ENCODE assay signal across 21 mouse cellular contexts in the genomic region with DNA sequence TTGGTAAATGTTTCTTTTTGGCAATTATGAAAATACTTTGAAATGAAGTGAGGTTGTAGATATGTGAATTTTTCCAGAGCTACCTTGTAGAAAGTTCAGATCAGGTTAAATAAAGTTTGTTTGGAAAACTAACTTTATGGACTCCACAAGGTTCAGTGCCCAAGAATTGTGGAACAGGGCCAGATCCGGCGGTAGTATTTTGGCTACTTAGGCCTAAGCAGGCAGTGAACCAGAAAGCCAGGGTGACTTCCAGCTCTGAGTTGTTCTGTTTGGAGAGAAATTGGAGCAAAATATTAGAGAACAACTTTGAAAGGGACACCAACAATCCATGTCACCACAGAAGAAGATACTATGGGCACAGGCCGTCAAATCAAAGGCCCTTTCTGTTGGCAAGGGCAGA. TPM values are rescaled to one million over a fixed set of nuclear protein-coding genes. Genes with fewer than 3 reads are reported as not detected.
DNase-seq lines count a peak whose midpoint lies in the region; ATAC-seq lines count a peak whose summit lies in the region.
"Had no signal": no experiment of that assay in that cellular context is flagged by ENCODE, and none has a peak within 500 bp of the region (broad histone marks: within the 10 kb centered on the region; RNA-seq: fewer than 3 reads in every experiment).

No protein-coding gene starts in this region.

- no peak overlapping the region for H3K9ac ChIP-seq in kidney, embryonic 15.5 days
- H3K9ac ChIP-seq: embryonic facial prominence, embryonic 15.5 days; heart, embryonic 13.5 days; hindbrain, embryonic 12.5 days had no signal

- no peaks in the 10 kb centered on the region for H3K36me3 ChIP-seq in kidney, embryonic 15.5 days
- H3K36me3 ChIP-seq: embryonic facial prominence, embryonic 15.5 days; forebrain, embryonic 10.5 days; hindbrain, embryonic 12.5 days had no signal

- no peaks in the 10 kb centered on the region for H3K9me3 ChIP-seq in kidney, embryonic 15.5 days (replicated peaks)
- H3K9me3 ChIP-seq: embryonic facial prominence, embryonic 15.5 days; forebrain, embryonic 10.5 days; heart, embryonic 13.5 days; hindbrain, embryonic 12.5 days had no signal

- no peak overlapping the region for H3K4me2 ChIP-seq in kidney, embryonic 15.5 days
- H3K4me2 ChIP-seq: embryonic facial prominence, embryonic 15.5 days; heart, embryonic 13.5 days; hindbrain, embryonic 12.5 days had no signal

- no peak overlapping the region for H3K4me3 ChIP-seq in kidney, embryonic 15.5 days (replicated peaks)
- H3K4me3 ChIP-seq: embryonic facial prominence, embryonic 15.5 days; erythroblast, embryonic 14.5 days; forebrain, embryonic 10.5 days; gastrocnemius, adult 2 months; heart, embryonic 13.5 days; hindbrain, embryonic 12.5 days had no signal

- H3K27me3 ChIP-seq in kidney, embryonic 15.5 days, result no peaks in the 10 kb centered on the region
- H3K27me3 ChIP-seq: embryonic facial prominence, embryonic 15.5 days; hindbrain, embryonic 12.5 days had no signal

- WGBS in kidney, embryonic 15.5 days, result 52% methylated on average over 3 of the region's 3 CpGs

- no peak for ATAC-seq in kidney, embryonic 15.5 days (replicated peaks; ENCODE audit: low FRiP score)
- ATAC-seq: forebrain, embryonic 14.5 days; hindbrain, embryonic 16.5 days had no signal

- H3K4me1 ChIP-seq in kidney, embryonic 15.5 days, result peaks cover 4% of the 10 kb centered on the region

- no peak overlapping the region for H3K27ac ChIP-seq in kidney, embryonic 15.5 days
- H3K27ac ChIP-seq: embryonic facial prominence, embryonic 15.5 days; forebrain, embryonic 10.5 days; gastrocnemius, adult 2 months; heart, embryonic 13.5 days; hindbrain, embryonic 12.5 days had no signal

- peak; percentile 77 for DNase-seq in kidney, adult 18-20 months
- peak; percentile 91 for DNase-seq in kidney, adult 9 months
- DNase-seq in kidney, postnatal 10 days, result peak; percentile 81
- DNase-seq in kidney, postnatal 4 days, result peak; percentile 49 to 64
- no peak for DNase-seq in ovary, postnatal 10 days (ENCODE audit: low spot score)
- no peak for DNase-seq in cerebellum, postnatal 36 days
- DNase-seq: adrenal gland, adult 8-10 months; cerebellum, adult 18-20 months; cerebellum, postnatal 10 days; embryo, embryonic 11 days; gastrocnemius, adult 2 months; gastrocnemius, postnatal 25 days; heart, postnatal 36 days had no signal

RNA-seq across cellular contexts. Expression of gene Cdkl1, which starts 5.2 kb away (rescaled TPM):
- 21.4 and 24.7 TPM in 2 replicates for polyA plus RNA-seq in kidney, embryonic 15.5 days (2015; fragmentation: Nextera tagmentation; extraction: Ambion mirVana)

Comparison
In these comparisons a context has a peak if more than half of its experiments do, and no peak if none do; other contexts are left out.
1. DNase-seq: peak in kidney, adult 18-20 months (single experiment), kidney, adult 9 months (single experiment), kidney, postnatal 10 days (single experiment) and kidney, postnatal 4 days (2 of 2); none in ovary, postnatal 10 days (single experiment) and cerebellum, postnatal 36 days (0 of 2).